Mouse (Mus musculus): ENCODE results near the gene Alppl2.

Gene Alppl2

DNA sequence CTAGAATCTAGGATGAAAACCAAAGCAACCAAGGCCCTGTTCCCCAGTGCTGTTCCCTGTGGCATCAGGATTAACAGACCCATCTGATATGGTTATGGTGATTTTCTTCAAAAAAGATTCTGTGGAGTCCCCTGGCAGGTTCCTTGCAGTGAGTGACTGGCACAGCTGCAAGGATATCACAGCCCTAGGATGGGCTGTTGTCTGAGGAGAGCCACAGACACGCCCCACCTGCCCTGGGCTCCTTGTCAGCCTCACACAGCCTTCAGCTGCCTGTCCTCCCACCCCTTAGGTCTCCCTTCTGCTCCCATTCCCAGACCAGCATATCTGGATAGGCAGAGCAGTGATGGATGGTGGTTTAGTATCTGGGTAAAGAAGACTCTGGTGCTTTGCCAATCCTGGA, 39.0 kb downstream of the Alppl2 start:
- no peak for DNase-seq (ENCODE audit: low spot score)

DNA sequence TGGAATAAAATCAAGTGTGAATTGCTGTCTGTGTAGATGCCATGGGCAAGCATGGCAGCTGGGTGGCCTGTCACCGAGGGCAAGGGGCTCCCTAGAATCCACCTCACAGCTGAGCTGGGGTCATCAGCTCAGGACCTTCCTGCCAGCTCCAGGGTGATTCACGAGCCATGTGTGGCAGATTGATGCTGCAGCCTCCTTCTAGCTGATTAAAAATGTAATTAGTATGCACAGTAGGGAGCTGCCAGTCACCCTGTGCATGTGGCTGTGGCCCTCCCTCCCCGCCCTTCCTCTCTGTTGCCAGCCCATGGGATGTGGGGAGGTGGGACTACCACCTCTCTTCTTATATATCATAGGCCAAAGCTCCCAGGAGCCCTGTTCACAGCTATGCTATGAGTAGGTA, 39.7 kb downstream of the Alppl2 start:
- DNase-seq (ENCODE audit: low spot score), result no peak

DNA sequence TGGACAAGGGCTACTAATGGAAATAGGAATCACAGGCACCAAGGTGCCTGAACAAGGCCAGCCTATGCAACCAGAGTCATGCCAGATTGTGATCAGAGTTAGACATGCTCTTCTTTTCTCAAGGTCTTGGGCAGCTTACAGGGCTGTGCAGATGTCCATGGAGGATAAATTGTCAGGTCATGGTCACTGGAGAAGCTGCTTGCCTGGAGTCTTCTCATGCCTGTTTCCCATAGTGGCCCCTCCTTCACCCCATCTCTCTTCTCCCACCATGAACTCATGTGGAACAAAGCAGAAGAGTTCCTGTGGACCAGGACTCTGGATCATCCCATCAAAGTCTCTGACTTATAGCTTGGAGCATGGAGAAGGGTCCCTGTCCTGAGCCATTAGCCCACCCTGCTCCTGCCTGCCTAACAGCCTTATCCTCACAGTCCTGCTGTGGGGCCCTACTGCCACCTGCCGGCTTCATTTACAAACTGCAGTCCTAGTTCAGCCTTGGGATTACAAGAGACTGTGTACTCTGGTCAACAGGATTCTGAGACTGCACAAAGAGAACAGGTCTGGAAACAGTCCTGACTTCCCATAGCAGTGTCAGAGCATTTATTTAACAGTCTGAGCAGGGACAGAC, 47.8 kb downstream of the Alppl2 start:
- DNase-seq (ENCODE audit: low spot score), result peak; percentile 65

DNA sequence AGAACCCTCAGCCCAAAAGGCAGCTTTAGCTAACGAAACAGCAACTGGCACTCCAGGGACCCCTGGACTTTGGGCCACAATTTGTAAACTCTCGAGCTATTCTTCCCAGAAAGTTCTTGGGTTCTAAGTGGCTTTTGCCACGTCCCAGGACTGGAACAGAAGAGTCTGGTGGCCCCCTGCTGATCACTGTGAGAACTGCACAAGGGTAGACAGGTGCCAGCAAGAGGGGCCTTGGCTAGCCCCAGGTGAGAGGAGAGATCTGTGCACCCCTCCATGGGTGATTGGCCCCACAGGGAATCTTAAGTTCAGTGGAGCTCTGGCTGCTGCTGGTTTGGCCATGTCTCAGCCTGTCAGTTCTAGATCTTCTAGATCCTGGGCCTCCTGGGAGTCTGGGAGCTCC, 48.6 kb downstream of the Alppl2 start:
- peak; percentile 74 for DNase-seq (ENCODE audit: low spot score)

DNA sequence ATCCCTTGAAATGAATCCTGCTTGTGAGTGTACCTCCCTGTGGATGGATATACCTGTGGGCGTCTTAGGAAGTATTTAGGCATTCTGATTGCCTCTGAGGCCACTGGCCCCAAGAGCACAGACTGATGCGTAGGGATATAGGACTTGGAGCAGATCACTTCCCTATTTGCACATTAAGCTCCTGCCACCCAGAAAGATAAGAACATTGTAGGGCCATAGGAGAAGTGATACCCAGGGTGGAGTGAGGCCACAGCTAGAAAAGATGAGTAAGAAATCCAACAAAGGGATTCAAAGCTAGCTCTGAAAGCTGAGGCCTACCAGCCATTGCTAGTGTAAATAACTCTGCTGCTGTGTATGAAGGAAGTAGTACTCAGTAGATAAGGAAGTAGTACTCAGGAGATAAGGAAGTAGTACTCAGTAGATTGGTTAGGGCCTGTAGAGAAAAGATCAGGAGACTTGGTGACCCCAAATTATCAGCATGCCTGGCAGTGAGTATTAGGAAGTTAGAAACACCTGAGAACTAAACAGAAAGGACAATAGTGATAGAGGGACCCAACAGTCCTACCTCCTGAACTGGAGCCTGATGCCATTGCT, 51.2 kb downstream of the Alppl2 start:
- DNase-seq (ENCODE audit: low spot score), result no peak
